Mouse (Mus musculus) gonadal fat pad, adult 2 months (tissue): Measurements from ENCODE around the gene Gm44790. TPM values are rescaled to one million over a fixed set of nuclear protein-coding genes. Genes with fewer than 3 reads are reported as not detected.
A peak's percentile ranks its signal among the peaks of the same experiment; 100 is the strongest.

Experiments used
- DNase-seq: peaks from one replicate; pipeline ENCODE4 v3.0.0-alpha.2; 2012; ENCODE audit warnings: low read depth
- polyA plus RNA-seq: library from polyadenylated mRNA; depleted of rRNA; stranded (reverse); fragments of >200 nt; gene quantifications from 2 replicates; pipeline ENCODE4 v1.2.3, GENCODE M21; 2012

The Gm44790 gene
- polyA plus RNA-seq, 1 experiment = 9.1 TPM

- DNase-seq = no peak
Measured at GRCm38 (mm10) chr6:86404100-86404861, 22.2 kb upstream of the Gm44790 start, which contains the start of gene Tia1. TSS of gene Tia1 (plus strand) at chr6:86404219.

- no peak for DNase-seq
Measured at GRCm38 (mm10) chr6:86404996-86405395, 21.5 kb upstream of the Gm44790 start.

- no peak for DNase-seq
Measured at GRCm38 (mm10) chr6:86406306-86406705, 20.2 kb upstream of the Gm44790 start.

- DNase-seq = no peak
Measured at GRCm38 (mm10) chr6:86418711-86419110, 7.7 kb upstream of the Gm44790 start.

- DNase-seq = no peak
Measured at GRCm38 (mm10) chr6:86419239-86419638, 7.2 kb upstream of the Gm44790 start.

- no peak for DNase-seq
Measured at GRCm38 (mm10) chr6:86420491-86420890, 6.0 kb upstream of the Gm44790 start.

- no peak for DNase-seq
Measured at GRCm38 (mm10) chr6:86431531-86431930, 5.1 kb downstream of the Gm44790 start.

- no peak for DNase-seq
Measured at GRCm38 (mm10) chr6:86433696-86434095, 7.2 kb downstream of the Gm44790 start.

GRCm38 (mm10) chr6:86437711-86438110 is 11.3 kb downstream of the Gm44790 start:
- DNase-seq = peak; percentile 27

GRCm38 (mm10) chr6:86438272-86439118 is 12.0 kb downstream of the Gm44790 start, which contains the start of gene C87436:
TSS of gene C87436 (plus strand) at chr6:86438374.
- peak; percentile 88 for DNase-seq

- no peak for DNase-seq
Measured at GRCm38 (mm10) chr6:86439119-86439496, 12.7 kb downstream of the Gm44790 start.

- DNase-seq = no peak
Measured at GRCm38 (mm10) chr6:86439531-86439930, 13.1 kb downstream of the Gm44790 start.

GRCm38 (mm10) chr6:86441571-86441970 is 15.1 kb downstream of the Gm44790 start:
- DNase-seq = no peak

- DNase-seq = no peak
Measured at GRCm38 (mm10) chr6:86445551-86445950, 19.1 kb downstream of the Gm44790 start.

GRCm38 (mm10) chr6:86446927-86447568 is 20.6 kb downstream of the Gm44790 start:
- no peak for DNase-seq

- DNase-seq = no peak
Measured at GRCm38 (mm10) chr6:86456727-86457126, 30.3 kb downstream of the Gm44790 start.

GRCm38 (mm10) chr6:86463079-86463478 is 36.6 kb downstream of the Gm44790 start:
- DNase-seq = no peak

GRCm38 (mm10) chr6:86471317-86471716 is 44.9 kb downstream of the Gm44790 start:
- DNase-seq = no peak

- no peak for DNase-seq
Measured at GRCm38 (mm10) chr6:86471760-86472099, 45.3 kb downstream of the Gm44790 start.

- peak; percentile 58 for DNase-seq
Measured at GRCm38 (mm10) chr6:86472100-86472955, 45.9 kb downstream of the Gm44790 start.

GRCm38 (mm10) chr6:86473077-86473476 is 46.6 kb downstream of the Gm44790 start:
- no peak for DNase-seq
